Mouse (Mus musculus) neural tube, embryonic 12.5 days (tissue): ENCODE measurements around the gene Rfc5. TPM values are rescaled to one million over a fixed set of nuclear protein-coding genes. Genes with fewer than 3 reads are reported as not detected.
A peak's percentile ranks its signal among the peaks of the same experiment; 100 is the strongest.
"Not testable (repeated sequence)": the region's sequence is repeated elsewhere in the genome, so short reads cannot be mapped to it uniquely, and the experiment has no call there.

Source experiments
- ATAC-seq: fragments of 200-750 bp; cut with Nextera tagmentation; 2 replicates; pipeline ENCODE4 v1.8.0; 2017; ENCODE audit warnings: low read depth, mild to moderate bottlenecking, moderate TSS enrichment, moderate library complexity; ENCODE audit not compliant: low FRiP score
- H3K27ac ChIP-seq: fragments of 300-500 bp; sonication (generic); 2 replicates; pipeline ENCODE4 v1.5.1; 2016
- H3K27me3 ChIP-seq: fragments of 300-500 bp; sonication (generic); replicated peaks from 2 replicates; pipeline ENCODE4 v1.6.1; 2016; ENCODE audit warnings: mild to moderate bottlenecking
- H3K36me3 ChIP-seq: fragments of 300-500 bp; sonication (generic); 2 replicates; pipeline ENCODE4 v1.6.1; 2016; ENCODE audit warnings: mild to moderate bottlenecking
- H3K4me1 ChIP-seq: fragments of 300-500 bp; sonication (generic); 2 replicates; pipeline ENCODE4 v1.6.1; 2016
- H3K4me2 ChIP-seq: fragments of 300-500 bp; sonication (generic); replicated peaks from 2 replicates; pipeline ENCODE4 v1.6.1; 2016; ENCODE audit warnings: mild to moderate bottlenecking
- H3K4me3 ChIP-seq: fragments of 300-500 bp; sonication (generic); 2 replicates; pipeline ENCODE4 v1.5.1; 2016
- H3K9ac ChIP-seq: fragments of 300-500 bp; sonication (generic); 2 replicates; pipeline ENCODE4 v1.6.1; 2016; ENCODE audit warnings: mild to moderate bottlenecking
- H3K9me3 ChIP-seq: fragments of 300-500 bp; sonication (generic); 2 replicates; pipeline ENCODE4 v1.6.1; 2016; ENCODE audit warnings: mild to moderate bottlenecking
- WGBS: fragments of 180-500 bp; shearing (Covaris S2); methylation state at CpG from one replicate; pipeline ENCODE4 v1.1.7; 2016; 5-methylcytosine and 5-hydroxymethylcytosine counted together
- polyA plus RNA-seq: library from polyadenylated mRNA; unstranded; fragments of >200 nt; fragmentation: Nextera tagmentation; extraction: Ambion mirVana; gene quantifications from 2 replicates; pipeline ENCODE4 v1.2.1, GENCODE M21; 2016

Rfc5 gene
- polyA plus RNA-seq = 52.1 and 53.4 TPM in 2 replicates

- peaks cover 16% of the 10 kb centered on the region for H3K36me3 ChIP-seq
- peak; percentile 97 for ATAC-seq
- H3K4me3 ChIP-seq = peak within 1 kb of the TSS; percentile 69
- H3K27ac ChIP-seq = no peak within 1 kb of the TSS
- WGBS = under 1% methylated on average over 43 of the region's 44 CpGs
- peak within 1 kb of the TSS; percentile 87 for H3K9ac ChIP-seq
- no peaks in the 10 kb centered on the region for H3K9me3 ChIP-seq
- H3K27me3 ChIP-seq = no peaks in the 10 kb centered on the region
- H3K4me2 ChIP-seq = peak within 1 kb of the TSS; percentile 81
- H3K4me1 ChIP-seq = peaks cover 10% of the 10 kb centered on the region; the same call in 1 of the 2 replicates
Observed at GRCm38 (mm10) chr5:117388877-117389276, at the start of gene Rfc5. Gene Rfc5 (minus strand): TSS chr5:117389047.

GRCm38 (mm10) chr5:117433501-117433900, 44.7 kb upstream of the Rfc5 start:
- not testable (repeated sequence) for H3K36me3 ChIP-seq, H3K27me3 ChIP-seq, H3K9me3 ChIP-seq, H3K4me3 ChIP-seq, H3K4me1 ChIP-seq, H3K27ac ChIP-seq, H3K4me2 ChIP-seq, ATAC-seq, H3K9ac ChIP-seq
- 94% methylated on average over 7 of the region's 7 CpGs for WGBS

GRCm38 (mm10) chr5:117417442-117417841, 28.6 kb upstream of the Rfc5 start:
- no peaks in the 10 kb centered on the region for H3K9me3 ChIP-seq
- H3K27ac ChIP-seq = no peak overlapping the region
- no peak overlapping the region for H3K4me3 ChIP-seq
- H3K36me3 ChIP-seq = no peaks in the 10 kb centered on the region
- WGBS = 78% methylated on average over 2 of the region's 2 CpGs
- ATAC-seq = no peak
- peaks cover 19% of the 10 kb centered on the region for H3K27me3 ChIP-seq
- no peak overlapping the region for H3K4me2 ChIP-seq
- H3K9ac ChIP-seq = no peak overlapping the region
- peaks cover 15% of the 10 kb centered on the region for H3K4me1 ChIP-seq

GRCm38 (mm10) chr5:117415011-117415912, 26.4 kb upstream of the Rfc5 start:
- H3K4me1 ChIP-seq = peaks cover 15% of the 10 kb centered on the region
- H3K27ac ChIP-seq = 0 out of 2 replicates have a peak overlapping the region, but pooled peaks have one; percentile 83
- peak overlapping the region; percentile 74 for H3K9ac ChIP-seq
- 26% methylated on average over 19 of the region's 19 CpGs for WGBS
- H3K4me3 ChIP-seq = peak overlapping the region; percentile 66
- no peak for ATAC-seq
- no peaks in the 10 kb centered on the region for H3K36me3 ChIP-seq
- peaks cover 19% of the 10 kb centered on the region for H3K27me3 ChIP-seq
- H3K9me3 ChIP-seq = no peaks in the 10 kb centered on the region
- H3K4me2 ChIP-seq = peak overlapping the region; percentile 79

GRCm38 (mm10) chr5:117414611-117415010, 25.8 kb upstream of the Rfc5 start:
- Histone ChIP-seq H3K27me3 (peaks cover 19% of the 10 kb centered on the region), H3K9me3 (no peaks in the 10 kb centered on the region)

GRCm38 (mm10) chr5:117413507-117414501, 25.0 kb upstream of the Rfc5 start, which contains the start of gene Ksr2:
Gene Ksr2 (plus strand): TSS chr5:117414000.
- H3K27ac ChIP-seq = peak within 1 kb of the TSS; percentile 83
- H3K4me1 ChIP-seq = peaks cover 15% of the 10 kb centered on the region
- H3K9ac ChIP-seq = peak within 1 kb of the TSS; percentile 74
- peak within 1 kb of the TSS; percentile 66 for H3K4me3 ChIP-seq
- no peaks in the 10 kb centered on the region for H3K9me3 ChIP-seq
- peaks cover 19% of the 10 kb centered on the region for H3K27me3 ChIP-seq
- ATAC-seq = peak; percentile 90
- no peaks in the 10 kb centered on the region for H3K36me3 ChIP-seq
- H3K4me2 ChIP-seq = peak within 1 kb of the TSS; percentile 79
- WGBS = under 1% methylated on average over 89 of the region's 89 CpGs

More at GRCm38 (mm10) chr5:117414611-117415010, 25.8 kb upstream of the Rfc5 start:
- Histone ChIP-seq H3K9ac (peak overlapping the region; percentile 74), H3K36me3 (no peaks in the 10 kb centered on the region), H3K4me1 (peaks cover 15% of the 10 kb centered on the region), H3K4me3 (peak overlapping the region; percentile 66), H3K4me2 (peak overlapping the region; percentile 79), H3K27ac (peak overlapping the region; percentile 83; the same call in 1 of the 2 replicates)
- 2% methylated on average over 10 of the region's 10 CpGs for WGBS
- peak; percentile 34; the same call in 1 of the 2 replicates for ATAC-seq

GRCm38 (mm10) chr5:117409369-117409768, 20.5 kb upstream of the Rfc5 start:
- ATAC-seq = no peak
- whole genome bisulfite sequencing = 79% methylated on average over 6 of the region's 6 CpGs
- no peak overlapping the region for H3K9ac ChIP-seq
- 0 out of 2 replicates have a peak, but pooled peaks cover 8% of the 10 kb centered on the region for H3K27me3 ChIP-seq
- H3K4me3 ChIP-seq = no peak overlapping the region
- H3K4me2 ChIP-seq = no peak overlapping the region
- peaks cover 9% of the 10 kb centered on the region; the same call in 1 of the 2 replicates for H3K4me1 ChIP-seq
- H3K9me3 ChIP-seq = no peaks in the 10 kb centered on the region
- H3K36me3 ChIP-seq = no peaks in the 10 kb centered on the region
- no peak overlapping the region for H3K27ac ChIP-seq

- WGBS = 62% methylated on average over 4 of the region's 4 CpGs
- H3K4me2 ChIP-seq = no peak overlapping the region
- no peak for ATAC-seq
Observed at GRCm38 (mm10) chr5:117408216-117408615, 19.4 kb upstream of the Rfc5 start.

GRCm38 (mm10) chr5:117404671-117405070, 15.8 kb upstream of the Rfc5 start:
- not testable (repeated sequence) for H3K9ac ChIP-seq, ATAC-seq, H3K36me3 ChIP-seq, H3K4me3 ChIP-seq, H3K27me3 ChIP-seq, H3K4me2 ChIP-seq, H3K9me3 ChIP-seq, H3K4me1 ChIP-seq, H3K27ac ChIP-seq
- 83% methylated on average over 2 of the region's 2 CpGs for WGBS

More at GRCm38 (mm10) chr5:117408216-117408615, 19.4 kb upstream of the Rfc5 start:
- H3K9ac ChIP-seq = no peak overlapping the region
- H3K27ac ChIP-seq = no peak overlapping the region
- no peaks in the 10 kb centered on the region for H3K27me3 ChIP-seq
- no peaks in the 10 kb centered on the region for H3K9me3 ChIP-seq
- H3K4me3 ChIP-seq = no peak overlapping the region
- H3K4me1 ChIP-seq = peaks cover 3% of the 10 kb centered on the region; the same call in 1 of the 2 replicates
- no peaks in the 10 kb centered on the region for H3K36me3 ChIP-seq

GRCm38 (mm10) chr5:117403609-117404008, 14.8 kb upstream of the Rfc5 start:
- H3K4me3 ChIP-seq = no peak overlapping the region
- no peaks in the 10 kb centered on the region for H3K9me3 ChIP-seq
- no peak overlapping the region for H3K9ac ChIP-seq
- no peak for ATAC-seq
- H3K4me2 ChIP-seq = no peak overlapping the region
- WGBS = 84% methylated on average over 8 of the region's 8 CpGs
- no peaks in the 10 kb centered on the region for H3K27me3 ChIP-seq
- no peaks in the 10 kb centered on the region for H3K4me1 ChIP-seq
- H3K27ac ChIP-seq = no peak overlapping the region
- no peaks in the 10 kb centered on the region for H3K36me3 ChIP-seq

- no peaks in the 10 kb centered on the region for H3K9me3 ChIP-seq
- H3K4me2 ChIP-seq = no peak overlapping the region
- H3K4me3 ChIP-seq = no peak overlapping the region
- H3K27ac ChIP-seq = no peak overlapping the region
- 66% methylated on average over 9 of the region's 9 CpGs for WGBS
- no peaks in the 10 kb centered on the region for H3K36me3 ChIP-seq
- no peak overlapping the region for H3K9ac ChIP-seq
- no peaks in the 10 kb centered on the region for H3K27me3 ChIP-seq
- ATAC-seq = no peak
- H3K4me1 ChIP-seq = no peaks in the 10 kb centered on the region
Observed at GRCm38 (mm10) chr5:117399281-117399680, 10.4 kb upstream of the Rfc5 start.
